Mouse (Mus musculus): Measurements from ENCODE around the gene Gli3.

The Gli3 gene

GRCm38 (mm10) chr13:15488065-15488464 lies 25.0 kb downstream of the Gli3 start:
- no peak for DNase-seq (ENCODE audit: low read depth, low spot score)

GRCm38 (mm10) chr13:15495820-15496219 lies 32.8 kb downstream of the Gli3 start:
- no peak for DNase-seq (ENCODE audit: low read depth, low spot score)

GRCm38 (mm10) chr13:15498338-15498737 lies 35.3 kb downstream of the Gli3 start:
- no peak for DNase-seq (ENCODE audit: low read depth, low spot score)

- no peak for DNase-seq (ENCODE audit: low read depth, low spot score)
Measured at GRCm38 (mm10) chr13:15510925-15511324, 47.9 kb downstream of the Gli3 start.

GRCm38 (mm10) chr13:15513114-15513513 lies 50.1 kb downstream of the Gli3 start:
- no peak for DNase-seq (ENCODE audit: low read depth, low spot score)

GRCm38 (mm10) chr13:15514082-15514481 lies 51.0 kb downstream of the Gli3 start:
- DNase-seq (ENCODE audit: low read depth, low spot score): no peak

GRCm38 (mm10) chr13:15517048-15517760 lies 54.2 kb downstream of the Gli3 start:
- no peak for DNase-seq (ENCODE audit: low read depth, low spot score)

- no peak for DNase-seq (ENCODE audit: low read depth, low spot score)
Measured at GRCm38 (mm10) chr13:15520353-15520752, 57.3 kb downstream of the Gli3 start.

GRCm38 (mm10) chr13:15522153-15522552 lies 59.1 kb downstream of the Gli3 start:
- no peak for DNase-seq (ENCODE audit: low read depth, low spot score)

- DNase-seq (ENCODE audit: low read depth, low spot score): no peak
Measured at GRCm38 (mm10) chr13:15524208-15524607, 61.2 kb downstream of the Gli3 start.

GRCm38 (mm10) chr13:15526691-15527090 lies 63.7 kb downstream of the Gli3 start:
- DNase-seq (ENCODE audit: low read depth, low spot score): no peak

- no peak for DNase-seq (ENCODE audit: low read depth, low spot score)
Measured at GRCm38 (mm10) chr13:15531568-15531967, 68.5 kb downstream of the Gli3 start.

- no peak for DNase-seq (ENCODE audit: low read depth, low spot score)
Measured at GRCm38 (mm10) chr13:15537206-15537605, 74.2 kb downstream of the Gli3 start.

- no peak for DNase-seq (ENCODE audit: low read depth, low spot score)
Measured at GRCm38 (mm10) chr13:15537611-15538010, 74.6 kb downstream of the Gli3 start.

- no peak for DNase-seq (ENCODE audit: low read depth, low spot score)
Measured at GRCm38 (mm10) chr13:15538389-15538788, 75.4 kb downstream of the Gli3 start.

- no peak for DNase-seq (ENCODE audit: low read depth, low spot score)
Measured at GRCm38 (mm10) chr13:15542053-15542452, 79.0 kb downstream of the Gli3 start.

GRCm38 (mm10) chr13:15543169-15543887 lies 80.3 kb downstream of the Gli3 start:
- DNase-seq (ENCODE audit: low read depth, low spot score): no peak

GRCm38 (mm10) chr13:15543888-15544640 lies 81.0 kb downstream of the Gli3 start:
- DNase-seq (ENCODE audit: low read depth, low spot score): no peak

GRCm38 (mm10) chr13:15545346-15545896 lies 82.4 kb downstream of the Gli3 start:
- no peak for DNase-seq (ENCODE audit: low read depth, low spot score)

GRCm38 (mm10) chr13:15546258-15546657 lies 83.2 kb downstream of the Gli3 start:
- no peak for DNase-seq (ENCODE audit: low read depth, low spot score)

GRCm38 (mm10) chr13:15549466-15549865 lies 86.4 kb downstream of the Gli3 start:
- DNase-seq (ENCODE audit: low read depth, low spot score): no peak

GRCm38 (mm10) chr13:15550027-15550602 lies 87.1 kb downstream of the Gli3 start:
- DNase-seq (ENCODE audit: low read depth, low spot score): no peak
